Mouse (Mus musculus): Measurements from ENCODE around the gene 4930519G04Rik. TPM values are rescaled to one million over a fixed set of nuclear protein-coding genes. Genes with fewer than 3 reads are reported as not detected.
"Not testable (repeated sequence)": the region's sequence is repeated elsewhere in the genome, so short reads cannot be mapped to it uniquely, and the experiment has no call there.

The 4930519G04Rik gene
- polyA plus RNA-seq, 2 experiments, result not detected

DNA sequence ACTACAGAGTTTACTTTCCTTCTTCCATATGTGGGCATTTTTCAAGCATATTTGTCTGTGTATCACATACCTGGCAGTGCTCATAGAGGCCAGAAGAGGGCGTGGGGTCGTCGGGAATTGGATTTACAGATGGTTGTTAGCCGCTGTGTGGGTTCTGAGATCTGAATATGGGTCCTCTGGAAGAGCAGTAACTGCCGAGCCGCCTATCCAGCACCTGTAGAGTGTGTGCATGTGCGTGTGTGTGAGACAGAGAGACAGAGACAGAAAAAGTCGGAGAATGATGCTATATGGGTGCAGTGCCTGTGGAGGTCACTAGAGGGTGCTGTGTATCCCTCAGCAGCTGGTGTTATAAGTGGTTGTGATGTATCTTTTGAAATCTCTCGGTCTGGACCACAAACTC lies 29.3 kb upstream of the 4930519G04Rik start:
- DNase-seq (ENCODE audit: low read depth in 3 of 3, low spot score in 3 of 3), result peak in 1 of 3 experiments; percentile 61
- no peak for TF ChIP-seq EP300 (IDR thresholded peaks at IDR 0.05; ENCODE audit: low read depth)
- TF ChIP-seq CTCF (IDR thresholded peaks at IDR 0.05; ENCODE audit: low read depth), result peak; percentile 94
- Histone ChIP-seq H3K4me3 (ENCODE audit: insufficient read depth in 1 of 2, low read depth in 2 of 2, low read length in 2 of 2) (peak overlapping the region; percentile 40), H3K9me3 (ENCODE audit: control insufficient read depth, low read length) (no peaks in the 10 kb centered on the region), H3K4me2 (ENCODE audit: low read depth) (peak overlapping the region; percentile 88), H3K9ac (replicated peaks) (no peak overlapping the region), H3K4me1 (replicated peaks; ENCODE audit: control insufficient read depth in 2 of 2, insufficient read depth in 2 of 2, low read length in 1 of 2) (peaks cover 3 to 6% of the 10 kb centered on the region in 2 experiments; a peak in 3 of 4 replicates), H3K27me3 (ENCODE audit: control insufficient read depth, insufficient read depth, low read length) (no peaks in the 10 kb centered on the region; the same call in 1 of the 2 replicates), H3K27ac (no peak overlapping the region), H3K36me3 (replicated peaks; ENCODE audit: control insufficient read depth, insufficient read depth, low read depth) (no peaks in the 10 kb centered on the region)
- 5% methylated on average over 9 of the region's 9 CpGs for WGBS (ENCODE audit: insufficient replicate concordance)
- 0 out of 2 replicates have a peak, but pooled peaks have one; percentile 11 for ATAC-seq (ENCODE audit: insufficient read depth)

DNA sequence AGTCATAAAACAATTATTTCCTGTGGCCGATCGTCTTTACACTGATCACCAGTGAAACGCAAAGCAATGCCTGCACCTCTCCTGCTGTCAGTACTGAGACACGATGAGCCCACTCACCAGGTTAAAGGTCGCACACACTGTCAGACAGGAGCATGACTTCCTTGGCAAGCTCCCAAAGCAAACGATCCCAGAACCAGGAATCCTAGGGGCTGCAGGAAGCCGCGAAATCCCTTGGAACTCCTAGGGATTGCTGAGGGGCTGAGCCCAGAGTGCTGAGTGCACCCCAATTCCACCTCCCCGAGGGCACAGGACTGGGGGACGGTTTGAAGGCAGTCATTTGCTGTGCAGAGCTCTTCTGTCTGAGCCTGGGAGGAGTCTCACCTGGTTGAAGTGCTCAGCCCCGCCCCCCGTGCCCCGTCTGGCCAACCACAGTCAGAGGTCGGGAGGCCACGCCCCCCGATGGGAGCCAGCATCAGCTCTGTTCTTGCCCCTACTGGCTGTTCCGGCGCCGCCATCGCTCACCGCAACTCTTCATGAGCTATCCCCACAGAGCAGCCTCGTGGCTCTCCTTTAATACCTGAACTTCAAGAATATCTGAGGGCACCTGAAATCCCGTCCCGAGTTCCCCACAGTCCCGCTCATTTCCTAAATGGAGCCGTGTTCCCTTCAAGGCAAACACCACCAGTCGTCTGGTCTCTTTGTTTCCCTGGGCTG lies 27.3 kb upstream of the 4930519G04Rik start:
- peak overlapping the region; percentile 56 for H3K9ac ChIP-seq (replicated peaks)
- 9% methylated on average over 27 of the region's 27 CpGs for WGBS (ENCODE audit: insufficient replicate concordance)
- H3K27ac ChIP-seq, result no peak overlapping the region
- no peaks in the 10 kb centered on the region; the same call in 1 of the 2 replicates for H3K27me3 ChIP-seq (ENCODE audit: control insufficient read depth, insufficient read depth, low read length)
- ATAC-seq (ENCODE audit: insufficient read depth) (peak; percentile 89), DNase-seq (ENCODE audit: low read depth in 3 of 3, low spot score in 3 of 3) (peak; percentile 88 to 90 (median 88))
- H3K9me3 ChIP-seq (ENCODE audit: control insufficient read depth, low read length), result no peaks in the 10 kb centered on the region
- TF ChIP-seq CTCF (IDR thresholded peaks at IDR 0.05; ENCODE audit: low read depth), result peak; percentile 60
- no peak for TF ChIP-seq EP300 (IDR thresholded peaks at IDR 0.05; ENCODE audit: low read depth)
- H3K36me3 ChIP-seq (replicated peaks; ENCODE audit: control insufficient read depth, insufficient read depth, low read depth), result no peaks in the 10 kb centered on the region
- peak overlapping the region; percentile 85 for H3K4me2 ChIP-seq (ENCODE audit: low read depth)
- peaks cover 3 to 6% of the 10 kb centered on the region in 2 experiments; a peak in 3 of 4 replicates for H3K4me1 ChIP-seq (replicated peaks; ENCODE audit: control insufficient read depth in 2 of 2, insufficient read depth in 2 of 2, low read length in 1 of 2)
- H3K4me3 ChIP-seq (ENCODE audit: insufficient read depth in 1 of 2, low read depth in 2 of 2, low read length in 2 of 2), result peak overlapping the region; percentile 58 to 62

DNA sequence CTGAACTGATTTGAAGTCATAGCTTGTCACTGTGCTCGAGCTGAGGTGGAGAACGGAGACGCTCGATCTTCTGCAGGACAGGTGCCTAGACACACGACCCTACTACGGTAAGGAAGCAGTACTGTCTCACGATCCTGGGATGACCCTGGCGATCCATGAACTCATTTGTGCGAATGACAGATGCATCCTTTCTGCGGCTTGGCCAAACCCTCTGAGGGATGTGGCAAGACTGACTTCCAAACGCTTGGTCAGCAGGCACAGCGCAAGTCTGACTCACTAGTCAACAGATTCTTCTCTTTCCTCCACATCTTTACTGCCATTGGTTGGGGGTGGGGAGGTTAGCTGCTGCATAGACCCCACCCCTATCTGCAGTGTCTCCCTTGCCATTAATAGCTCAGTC lies 26.0 kb upstream of the 4930519G04Rik start:
- no peaks in the 10 kb centered on the region; the same call in 1 of the 2 replicates for H3K27me3 ChIP-seq (ENCODE audit: control insufficient read depth, insufficient read depth, low read length)
- peaks cover 3 to 6% of the 10 kb centered on the region in 2 experiments; a peak in 3 of 4 replicates for H3K4me1 ChIP-seq (replicated peaks; ENCODE audit: control insufficient read depth in 2 of 2, insufficient read depth in 2 of 2, low read length in 1 of 2)
- H3K4me2 ChIP-seq (ENCODE audit: low read depth), result no peak overlapping the region
- no peak for TF ChIP-seq EP300 (IDR thresholded peaks at IDR 0.05; ENCODE audit: low read depth)
- TF ChIP-seq CTCF (IDR thresholded peaks at IDR 0.05; ENCODE audit: low read depth), result no peak
- 59% methylated on average over 12 of the region's 12 CpGs for WGBS (ENCODE audit: insufficient replicate concordance)
- no peak overlapping the region for H3K27ac ChIP-seq
- ATAC-seq (ENCODE audit: insufficient read depth), result no peak
- H3K9ac ChIP-seq (replicated peaks), result no peak overlapping the region
- no peaks in the 10 kb centered on the region for H3K9me3 ChIP-seq (ENCODE audit: control insufficient read depth, low read length)
- H3K36me3 ChIP-seq (replicated peaks; ENCODE audit: control insufficient read depth, insufficient read depth, low read depth), result no peaks in the 10 kb centered on the region
- H3K4me3 ChIP-seq (ENCODE audit: insufficient read depth in 1 of 2, low read depth in 2 of 2, low read length in 2 of 2), result no peak overlapping the region
- no peak for DNase-seq (ENCODE audit: low read depth in 3 of 3, low spot score in 3 of 3)

DNA sequence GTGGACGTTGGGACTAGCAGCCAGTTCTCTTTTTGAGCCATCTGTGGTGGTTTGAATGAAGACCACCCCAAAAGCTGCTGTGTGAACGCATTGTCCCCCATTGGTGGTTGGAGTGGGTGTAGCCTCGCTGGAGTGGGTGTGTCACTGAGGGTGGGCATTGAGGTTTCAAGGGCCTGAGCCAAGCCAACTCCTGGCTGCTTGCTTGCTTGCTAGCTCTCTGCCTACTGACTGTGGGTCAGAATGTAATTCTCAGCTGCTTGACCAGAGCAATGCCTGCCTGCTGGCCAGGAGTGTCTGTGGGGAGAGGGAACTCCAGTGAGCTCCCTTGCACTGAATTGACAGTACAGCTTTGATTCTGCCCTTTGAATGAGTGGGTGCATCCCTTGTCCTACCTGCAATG lies 23.7 kb upstream of the 4930519G04Rik start:
- WGBS (ENCODE audit: insufficient replicate concordance), result 45% methylated on average over 3 of the region's 3 CpGs
- DNase-seq (ENCODE audit: low read depth in 3 of 3, low spot score in 3 of 3) (no peak), ATAC-seq (ENCODE audit: insufficient read depth) (no peak)
- no peak overlapping the region for H3K4me2 ChIP-seq (ENCODE audit: low read depth)
- no peak overlapping the region for H3K9ac ChIP-seq (replicated peaks)
- no peaks in the 10 kb centered on the region for H3K9me3 ChIP-seq (ENCODE audit: control insufficient read depth, low read length)
- TF ChIP-seq CTCF (IDR thresholded peaks at IDR 0.05; ENCODE audit: low read depth) (no peak), EP300 (IDR thresholded peaks at IDR 0.05; ENCODE audit: low read depth) (no peak)
- no peak overlapping the region for H3K27ac ChIP-seq
- no peak overlapping the region for H3K4me3 ChIP-seq (ENCODE audit: insufficient read depth in 1 of 2, low read depth in 2 of 2, low read length in 2 of 2)
- peaks cover 0 to 3% of the 10 kb centered on the region in 2 experiments; a peak in 1 of 4 replicates for H3K4me1 ChIP-seq (replicated peaks; ENCODE audit: control insufficient read depth in 2 of 2, insufficient read depth in 2 of 2, low read length in 1 of 2)
- H3K36me3 ChIP-seq (replicated peaks; ENCODE audit: control insufficient read depth, insufficient read depth, low read depth), result no peaks in the 10 kb centered on the region
- H3K27me3 ChIP-seq (ENCODE audit: control insufficient read depth, insufficient read depth, low read length), result no peaks in the 10 kb centered on the region

DNA sequence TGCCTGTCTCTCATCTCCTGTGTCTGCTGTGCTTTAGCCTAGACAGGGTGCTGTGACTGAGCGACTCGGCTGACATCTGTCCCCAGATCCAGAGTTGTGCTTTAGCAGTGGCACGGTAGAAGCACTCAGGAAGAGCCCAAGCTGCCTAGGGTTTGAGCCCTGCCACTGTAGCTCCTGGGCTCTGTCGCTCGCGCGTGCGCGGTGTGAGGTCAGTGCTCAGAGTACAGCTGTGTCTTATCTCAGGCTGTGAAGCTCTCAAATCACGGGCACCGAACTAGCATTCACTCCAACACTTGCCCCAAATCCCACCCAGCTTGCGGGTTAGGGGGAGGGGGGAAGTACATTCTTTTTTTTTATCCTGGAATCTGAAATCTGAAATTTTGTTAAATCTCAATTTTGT lies 16.6 kb upstream of the 4930519G04Rik start:
- no peak overlapping the region for H3K4me3 ChIP-seq (ENCODE audit: insufficient read depth in 1 of 2, low read depth in 2 of 2, low read length in 2 of 2)
- no peak overlapping the region for H3K9ac ChIP-seq (replicated peaks)
- no peak overlapping the region for H3K27ac ChIP-seq
- H3K36me3 ChIP-seq (replicated peaks; ENCODE audit: control insufficient read depth, insufficient read depth, low read depth), result no peaks in the 10 kb centered on the region
- H3K27me3 ChIP-seq (ENCODE audit: control insufficient read depth, insufficient read depth, low read length), result no peaks in the 10 kb centered on the region
- H3K9me3 ChIP-seq (ENCODE audit: control insufficient read depth, low read length), result no peaks in the 10 kb centered on the region
- H3K4me1 ChIP-seq (replicated peaks; ENCODE audit: control insufficient read depth in 2 of 2, insufficient read depth in 2 of 2, low read length in 1 of 2), result no peaks in the 10 kb centered on the region
- ATAC-seq (ENCODE audit: insufficient read depth), result no peak
- no peak for TF ChIP-seq EP300 (IDR thresholded peaks at IDR 0.05; ENCODE audit: low read depth)
- no peak for TF ChIP-seq CTCF (IDR thresholded peaks at IDR 0.05; ENCODE audit: low read depth)
- 51% methylated on average over 12 of the region's 12 CpGs for whole genome bisulfite sequencing (ENCODE audit: insufficient replicate concordance)
- DNase-seq (ENCODE audit: low read depth in 3 of 3, low spot score in 3 of 3), result no peak
- no peak overlapping the region for H3K4me2 ChIP-seq (ENCODE audit: low read depth)

DNA sequence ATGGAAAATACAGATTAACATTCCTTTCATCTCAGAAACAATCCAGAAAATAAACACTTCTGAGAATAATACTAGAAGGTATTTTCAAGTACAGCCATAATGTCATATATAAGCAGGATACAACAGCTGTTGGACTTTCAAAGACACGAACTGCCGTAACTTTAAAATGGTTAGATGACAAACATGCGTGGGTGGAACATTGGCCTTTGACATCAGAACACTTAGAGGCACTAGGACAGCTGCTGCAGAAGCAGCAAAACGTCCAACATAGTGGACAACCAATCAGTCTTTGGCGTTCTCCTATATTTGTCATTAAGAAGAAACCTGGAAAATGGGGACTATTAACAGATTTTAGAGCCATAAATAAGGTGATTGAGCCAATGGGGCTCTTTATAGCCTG lies 13.0 kb upstream of the 4930519G04Rik start:
- H3K4me2 ChIP-seq (ENCODE audit: low read depth); H3K9ac ChIP-seq (replicated peaks); DNase-seq (ENCODE audit: low read depth in 3 of 3, low spot score in 3 of 3); H3K4me3 ChIP-seq (ENCODE audit: insufficient read depth in 1 of 2, low read depth in 2 of 2, low read length in 2 of 2); H3K9me3 ChIP-seq (ENCODE audit: control insufficient read depth, low read length); H3K36me3 ChIP-seq (replicated peaks; ENCODE audit: control insufficient read depth, insufficient read depth, low read depth); ATAC-seq (ENCODE audit: insufficient read depth); H3K4me1 ChIP-seq (replicated peaks; ENCODE audit: control insufficient read depth in 2 of 2, insufficient read depth in 2 of 2, low read length in 1 of 2); H3K27ac ChIP-seq; H3K27me3 ChIP-seq (ENCODE audit: control insufficient read depth, insufficient read depth, low read length): not testable (repeated sequence)
- WGBS (ENCODE audit: insufficient replicate concordance), result 49% methylated on average over 5 of the region's 5 CpGs

DNA sequence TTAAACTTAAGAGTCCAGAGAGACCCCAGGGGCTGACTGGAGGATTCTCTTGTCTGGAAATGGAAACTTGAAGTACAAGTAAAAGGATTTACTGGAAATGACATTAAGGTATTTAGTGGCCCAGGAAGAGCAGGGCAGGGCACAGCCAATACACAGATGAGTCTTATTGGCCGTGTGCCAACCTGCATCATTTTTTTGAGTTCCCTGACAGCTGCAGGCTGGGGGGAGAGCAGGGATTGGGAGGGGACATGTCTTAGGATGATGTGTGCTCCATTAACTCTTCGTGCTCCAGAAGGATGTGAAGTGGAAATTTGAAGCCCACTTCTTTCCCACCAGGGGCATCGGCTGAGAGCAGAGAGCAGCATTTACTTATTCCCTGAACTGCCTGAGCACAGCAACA lies 11.3 kb upstream of the 4930519G04Rik start:
- not testable (repeated sequence) for H3K4me2 ChIP-seq (ENCODE audit: low read depth); ATAC-seq (ENCODE audit: insufficient read depth); H3K9ac ChIP-seq (replicated peaks); H3K27me3 ChIP-seq (ENCODE audit: control insufficient read depth, insufficient read depth, low read length); H3K27ac ChIP-seq; H3K4me3 ChIP-seq (ENCODE audit: insufficient read depth in 1 of 2, low read depth in 2 of 2, low read length in 2 of 2); DNase-seq (ENCODE audit: low read depth in 3 of 3, low spot score in 3 of 3); H3K4me1 ChIP-seq (replicated peaks; ENCODE audit: control insufficient read depth in 2 of 2, insufficient read depth in 2 of 2, low read length in 1 of 2); H3K36me3 ChIP-seq (replicated peaks; ENCODE audit: control insufficient read depth, insufficient read depth, low read depth); H3K9me3 ChIP-seq (ENCODE audit: control insufficient read depth, low read length)
- 52% methylated on average over 3 of the region's 3 CpGs for WGBS (ENCODE audit: insufficient replicate concordance)
